Mouse (Mus musculus) CD4-positive, CD25-positive, alpha-beta regulatory T cell, adult 2 months (primary cell): ENCODE data around the gene Dnajc11.

Experiments used
- DNase-seq: peaks from one replicate; pipeline ENCODE4 v3.0.0-alpha.2; 2012; ENCODE audit warnings: low read depth, low spot score

Dnajc11 gene

GRCm38 (mm10) chr4:152009076-152010051, 75.9 kb downstream of the Dnajc11 start:
- DNase-seq = peak; percentile 77

GRCm38 (mm10) chr4:152010091-152010706, 76.7 kb downstream of the Dnajc11 start:
- peak; percentile 49 for DNase-seq

- DNase-seq = no peak
Measured at GRCm38 (mm10) chr4:152010707-152011134, 77.2 kb downstream of the Dnajc11 start.

- DNase-seq = no peak
Measured at GRCm38 (mm10) chr4:152011171-152011760, 77.8 kb downstream of the Dnajc11 start.

GRCm38 (mm10) chr4:152012109-152012508, 78.6 kb downstream of the Dnajc11 start:
- no peak for DNase-seq

GRCm38 (mm10) chr4:152013036-152013813, 79.7 kb downstream of the Dnajc11 start:
- no peak for DNase-seq

GRCm38 (mm10) chr4:152019073-152019472, 85.6 kb downstream of the Dnajc11 start:
- DNase-seq = no peak

GRCm38 (mm10) chr4:152020024-152020423, 86.5 kb downstream of the Dnajc11 start:
- DNase-seq = no peak

- no peak for DNase-seq
Measured at GRCm38 (mm10) chr4:152021568-152022097, 88.1 kb downstream of the Dnajc11 start.

GRCm38 (mm10) chr4:152022506-152022905, 89.0 kb downstream of the Dnajc11 start:
- no peak for DNase-seq

GRCm38 (mm10) chr4:152024525-152024924, 91.0 kb downstream of the Dnajc11 start:
- no peak for DNase-seq

GRCm38 (mm10) chr4:152026751-152027508, 93.4 kb downstream of the Dnajc11 start:
- no peak for DNase-seq

GRCm38 (mm10) chr4:152027524-152027923, 94.0 kb downstream of the Dnajc11 start, which contains the start of gene Zbtb48:
Zbtb48 (minus strand) TSS chr4:152027671.
- DNase-seq = peak; percentile 96

GRCm38 (mm10) chr4:152028456-152028855, 95.0 kb downstream of the Dnajc11 start:
- no peak for DNase-seq

GRCm38 (mm10) chr4:152029087-152029486, 95.6 kb downstream of the Dnajc11 start:
- DNase-seq = peak; percentile 60

- DNase-seq = no peak
Measured at GRCm38 (mm10) chr4:152029997-152030396, 96.5 kb downstream of the Dnajc11 start.
